Mouse (Mus musculus): ENCODE data around the gene Fer1l5. TPM values are rescaled to one million over a fixed set of nuclear protein-coding genes. Genes with fewer than 3 reads are reported as not detected.

The Fer1l5 gene
- total RNA-seq, 2 experiments from 2014 or later, result not detected

GRCm38 (mm10) chr1:36429511-36429910 lies 57.4 kb downstream of the Fer1l5 start:
- no peak for DNase-seq (ENCODE audit: low spot score in 2 of 2)

- no peak for DNase-seq (ENCODE audit: low spot score in 2 of 2)
Measured at GRCm38 (mm10) chr1:36432999-36433398, 60.9 kb downstream of the Fer1l5 start.

DNA sequence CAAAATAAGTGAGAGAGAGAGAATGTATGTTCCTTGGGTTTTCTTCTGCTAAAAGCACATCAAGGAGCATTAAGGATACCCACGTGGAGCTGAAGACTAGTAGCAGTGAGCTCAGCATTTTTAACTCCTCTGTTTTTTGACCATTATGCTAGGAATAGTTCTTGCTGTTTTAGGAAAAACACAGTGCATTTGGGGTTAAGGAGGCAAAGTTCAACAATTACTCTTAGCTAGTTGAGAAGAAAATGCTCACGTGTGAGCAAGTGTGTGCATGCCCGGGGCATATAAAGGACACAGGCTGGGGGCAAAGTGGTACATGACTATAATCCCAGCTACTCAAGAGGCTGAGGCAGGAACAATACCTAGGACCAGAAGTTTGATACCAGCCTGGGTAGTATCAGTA lies 61.5 kb downstream of the Fer1l5 start:
- DNase-seq (ENCODE audit: low spot score in 2 of 2), result no peak

- no peak for DNase-seq (ENCODE audit: low spot score in 2 of 2)
Measured at GRCm38 (mm10) chr1:36435071-36435470, 63.0 kb downstream of the Fer1l5 start.

DNA sequence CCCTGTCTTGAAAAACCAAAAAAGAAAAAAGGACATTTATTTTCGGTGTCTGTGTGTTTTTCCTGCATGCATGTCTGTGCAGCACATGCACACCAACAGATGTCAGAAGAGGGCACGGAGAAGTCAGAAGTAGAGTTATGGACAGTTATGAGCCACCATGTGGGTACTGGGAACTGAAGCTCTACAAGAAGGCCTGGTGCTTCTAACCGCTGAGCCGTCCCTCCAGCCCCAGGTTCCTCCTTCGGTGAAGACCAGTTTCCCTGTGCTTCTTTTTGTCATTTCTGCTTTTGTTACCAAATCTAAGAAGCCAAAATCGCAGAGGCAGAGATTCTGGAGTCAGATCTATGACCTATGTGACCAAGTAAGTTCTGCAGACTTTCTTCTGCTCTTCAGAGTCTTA lies 64.4 kb downstream of the Fer1l5 start:
- no peak for DNase-seq (ENCODE audit: low spot score in 2 of 2)

DNA sequence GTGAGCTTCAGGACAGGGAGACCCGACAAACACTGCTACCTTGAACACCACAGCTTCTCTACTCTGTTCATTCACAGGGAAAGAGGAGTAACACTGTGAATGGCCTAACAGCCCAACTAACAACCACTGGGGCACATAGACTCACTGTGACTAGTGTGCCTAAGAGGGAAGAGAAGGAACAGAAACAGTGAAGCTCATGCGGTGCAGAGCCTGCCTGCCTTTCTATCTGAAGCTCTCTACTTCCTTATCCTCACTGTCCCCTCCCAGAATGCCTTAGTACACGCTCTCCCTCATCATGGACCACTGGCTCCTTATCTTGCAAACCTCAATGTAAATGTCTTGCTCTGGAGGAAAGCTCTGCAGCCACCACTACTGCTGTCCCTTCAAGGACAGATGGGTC lies 65.1 kb downstream of the Fer1l5 start:
- DNase-seq (ENCODE audit: low spot score in 2 of 2), result no peak

- DNase-seq (ENCODE audit: low spot score in 2 of 2), result peak; percentile 33 to 54
Measured at GRCm38 (mm10) chr1:36441101-36441500, 69.0 kb downstream of the Fer1l5 start.

DNA sequence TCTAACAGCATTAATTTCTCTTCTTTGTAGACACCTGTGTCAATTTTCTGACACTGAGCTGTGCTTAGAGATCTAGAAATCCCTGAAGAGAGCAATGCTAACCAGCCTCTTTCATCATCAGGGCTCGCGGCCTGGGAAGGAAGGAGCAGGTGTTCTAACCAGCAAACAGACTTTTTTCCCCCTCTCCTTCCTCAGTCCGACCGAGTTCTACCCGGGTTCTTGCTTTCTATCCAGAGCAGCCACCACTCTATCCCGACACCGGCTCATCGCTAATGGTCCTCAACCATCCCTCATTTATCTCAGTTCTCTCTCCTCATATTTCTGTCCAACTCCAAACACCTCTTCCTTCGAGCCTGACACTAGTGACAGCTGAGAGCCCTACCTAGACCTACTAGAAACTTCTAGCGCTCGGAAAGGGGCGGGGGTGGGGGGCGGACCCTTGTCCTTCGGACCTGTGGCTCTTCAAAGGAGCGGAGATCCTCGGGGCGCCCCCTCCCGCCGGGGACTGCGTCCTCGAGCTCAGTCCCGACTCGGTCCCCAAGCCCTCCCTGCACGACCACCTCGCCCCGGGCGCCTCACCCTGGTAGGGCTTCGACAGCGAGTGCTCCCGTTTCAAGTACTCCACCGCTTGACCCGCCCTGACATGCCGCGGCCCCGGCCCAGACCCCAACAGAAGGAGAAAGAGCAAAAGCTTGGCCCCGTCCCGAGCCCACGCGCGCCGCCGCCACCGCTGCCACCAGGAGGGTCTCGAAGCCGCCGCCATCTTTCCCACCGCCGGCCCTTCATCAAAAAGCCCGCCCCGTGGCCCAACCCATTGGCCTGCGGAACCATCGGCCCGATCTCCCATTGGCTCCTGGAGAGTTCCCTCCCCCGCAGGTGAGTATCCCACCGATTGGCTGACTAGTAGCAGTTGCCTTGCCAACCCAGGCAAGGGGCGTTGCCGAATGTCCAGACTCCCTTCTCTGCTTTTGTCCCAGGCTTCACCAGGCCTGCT lies 72.7 kb downstream of the Fer1l5 start, which contains the start of gene Lman2l:
Gene Lman2l, minus strand, starts transcription at position 801 of the 994 bp plus-strand sequence.
- DNase-seq (ENCODE audit: low spot score in 2 of 2), result peak; percentile 97

GRCm38 (mm10) chr1:36445508-36445907 lies 73.4 kb downstream of the Fer1l5 start:
- no peak for DNase-seq (ENCODE audit: low spot score in 2 of 2)

DNA sequence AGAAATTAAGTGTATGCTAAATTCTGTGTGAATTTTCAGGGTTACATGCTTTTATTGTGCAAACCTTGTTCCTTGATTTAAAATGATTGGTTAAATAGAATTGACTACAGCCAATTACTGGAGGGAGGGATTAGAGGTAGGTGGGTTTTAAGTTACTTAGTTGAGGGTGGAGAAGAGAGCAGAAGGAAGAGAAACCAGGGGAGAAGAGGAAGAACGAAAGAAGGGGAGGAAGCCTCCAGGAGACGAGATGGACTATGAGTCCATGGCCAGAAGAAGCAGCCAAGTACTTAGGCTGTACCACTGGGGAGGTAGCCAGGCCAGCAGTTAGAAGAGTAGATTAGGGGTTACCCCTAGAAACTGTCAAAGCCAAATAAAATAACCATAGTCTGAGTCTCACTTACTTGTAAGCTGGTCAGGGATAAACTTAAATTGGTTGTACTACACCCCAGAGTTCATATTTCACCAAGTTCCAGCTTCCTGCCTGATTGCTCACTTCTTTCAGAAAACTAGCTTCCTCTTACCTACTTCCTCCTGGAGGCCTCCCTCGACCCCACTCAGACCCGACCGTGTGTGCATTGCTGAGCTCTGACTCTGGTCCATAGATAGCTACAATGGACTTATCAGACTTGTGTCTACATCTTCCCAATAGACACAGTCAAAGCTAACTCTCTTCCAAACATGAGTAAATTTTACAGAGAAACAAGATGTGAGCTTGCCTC lies 74.2 kb downstream of the Fer1l5 start:
- DNase-seq (ENCODE audit: low spot score in 2 of 2), result no peak

- no peak for DNase-seq (ENCODE audit: low spot score in 2 of 2)
Measured at GRCm38 (mm10) chr1:36446841-36447240, 74.8 kb downstream of the Fer1l5 start.

DNA sequence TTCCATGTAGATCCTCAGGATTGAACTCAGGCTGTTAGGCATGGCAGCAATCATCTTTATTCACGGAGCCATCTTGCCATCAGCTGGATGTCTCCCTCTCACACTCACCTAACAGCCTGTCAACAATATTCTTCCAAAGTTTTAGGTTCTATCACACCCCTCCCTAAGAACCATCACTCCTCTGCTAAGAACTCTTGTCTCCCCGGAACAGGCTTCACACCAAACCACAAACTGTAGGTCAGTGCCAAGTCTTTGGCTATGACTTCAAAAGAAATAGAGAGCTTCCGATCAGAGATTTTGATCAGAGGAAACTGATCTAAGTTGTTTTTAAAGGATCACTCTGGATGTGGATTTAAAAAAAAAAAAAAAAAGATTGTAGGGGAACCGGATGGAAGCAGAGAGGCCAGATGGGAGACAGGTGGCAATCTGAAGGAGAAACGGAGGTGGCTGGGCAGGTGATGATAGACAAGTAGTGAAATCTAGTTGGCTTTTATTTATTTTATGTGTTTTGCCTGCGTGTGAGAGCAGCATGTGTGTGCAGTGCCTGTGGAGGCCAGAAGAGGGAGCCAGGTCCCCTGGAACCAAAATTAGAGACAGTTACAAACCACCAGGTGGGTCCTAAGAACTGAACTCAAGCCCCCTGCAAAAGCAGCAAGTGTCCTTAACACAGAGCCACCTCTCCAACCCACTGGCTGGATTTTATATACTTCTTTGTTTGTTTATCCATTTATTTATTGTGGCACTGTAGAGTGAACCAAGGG lies 82.1 kb downstream of the Fer1l5 start:
- DNase-seq (ENCODE audit: low spot score in 2 of 2), result no peak

- DNase-seq (ENCODE audit: low spot score in 2 of 2), result no peak
Measured at GRCm38 (mm10) chr1:36457388-36458014, 85.4 kb downstream of the Fer1l5 start.

DNA sequence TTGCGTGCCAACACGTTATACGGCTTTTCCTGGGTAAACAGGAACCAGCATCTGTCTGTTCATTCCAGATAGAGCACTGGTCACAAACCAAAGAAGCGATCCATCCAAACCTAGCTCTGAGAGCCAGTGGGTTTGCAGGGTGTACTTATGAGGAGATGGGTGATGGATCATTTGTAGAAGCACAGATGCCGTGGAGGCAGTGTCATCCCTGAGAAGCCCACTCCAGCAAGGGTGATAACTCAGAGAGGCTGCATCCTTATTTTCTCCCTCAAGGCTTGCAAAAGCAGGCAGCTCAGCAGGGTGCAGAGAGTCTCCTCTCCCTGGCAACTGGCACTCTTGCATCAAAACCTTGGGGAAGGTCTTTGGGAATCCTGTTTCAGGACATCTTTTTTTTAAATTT lies 86.1 kb downstream of the Fer1l5 start:
- no peak for DNase-seq (ENCODE audit: low spot score in 2 of 2)

- no peak for DNase-seq (ENCODE audit: low spot score in 2 of 2)
Measured at GRCm38 (mm10) chr1:36461829-36462228, 89.7 kb downstream of the Fer1l5 start.

GRCm38 (mm10) chr1:36465641-36466160 lies 93.6 kb downstream of the Fer1l5 start:
- no peak for DNase-seq (ENCODE audit: low spot score in 2 of 2)

- DNase-seq (ENCODE audit: low spot score in 2 of 2), result no peak
Measured at GRCm38 (mm10) chr1:36467446-36467845, 95.4 kb downstream of the Fer1l5 start.

DNA sequence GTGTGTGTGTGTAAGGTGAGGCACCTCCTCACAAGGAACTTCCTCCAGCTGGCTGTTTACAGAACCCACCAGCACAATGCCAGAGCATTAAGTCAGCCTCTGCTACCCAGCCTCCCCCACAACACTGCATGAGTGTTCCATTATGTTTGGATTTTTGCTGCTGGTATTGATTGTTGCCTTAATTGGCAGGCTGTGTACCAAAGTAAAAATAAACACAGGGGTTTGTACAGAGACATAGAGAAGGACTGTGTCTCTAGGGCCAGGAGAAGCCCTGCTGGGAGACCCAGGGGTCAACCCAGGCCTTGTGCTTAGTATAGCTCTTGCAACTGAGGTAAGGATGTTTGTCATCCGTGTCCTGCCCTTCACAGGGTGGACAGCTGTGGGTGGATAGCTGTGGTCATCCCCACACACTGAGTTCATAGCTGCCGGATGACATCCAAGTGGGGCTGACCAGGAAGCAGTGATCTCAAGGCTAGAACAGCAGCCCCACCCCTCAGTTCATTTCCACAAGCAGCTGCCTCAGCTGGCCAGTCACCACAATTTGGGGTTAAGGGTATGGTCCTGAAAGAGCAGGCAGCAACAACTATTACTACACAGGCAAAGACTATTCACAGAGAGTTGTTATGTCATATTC lies 97.8 kb downstream of the Fer1l5 start:
- DNase-seq (ENCODE audit: low spot score in 2 of 2), result no peak

- peak; percentile 79 to 85 for DNase-seq (ENCODE audit: low spot score in 2 of 2)
Measured at GRCm38 (mm10) chr1:36471181-36472105, 99.4 kb downstream of the Fer1l5 start, which contains the start of gene Cnnm4. Cnnm4 (plus strand) TSS chr1:36471620.

All from left cerebral cortex, adult 18-20 months (tissue).